Mouse (Mus musculus): ENCODE measurements at regions not wholly inside any gene's neighbourhood (a gene's known extent, or its start where the extent isn't known, plus 50 kb on each side); places are given as distances from the start of the nearest gene placed in this dataset.

DNA sequence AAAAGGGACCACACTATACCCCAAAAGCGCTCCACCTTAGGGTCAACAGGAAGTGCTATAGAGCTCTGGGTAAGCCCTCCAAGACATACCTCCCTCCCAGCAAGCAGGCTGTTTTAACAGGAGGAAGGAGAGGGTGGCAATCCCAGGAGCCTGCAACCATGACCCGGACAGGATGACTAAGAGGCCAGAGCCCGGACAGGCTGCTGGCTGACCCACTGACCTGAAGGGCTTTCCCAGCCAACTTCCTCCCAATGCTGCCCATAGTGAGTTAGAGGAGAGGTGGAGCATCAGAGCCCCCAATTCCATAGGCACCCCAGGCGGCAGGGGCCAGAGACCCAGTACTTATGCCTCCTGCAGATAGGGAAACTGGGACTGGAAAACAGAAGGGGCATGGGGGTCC is 136.3 kb downstream of the Utp6 start:
- no peak for DNase-seq (ENCODE audit: low spot score in 2 of 2)

GRCm38 (mm10) chr11:79823631-79824310 is 138.4 kb downstream of the Utp6 start:
- no peak for DNase-seq (ENCODE audit: low spot score in 2 of 2)

- DNase-seq (ENCODE audit: low spot score in 2 of 2), result no peak
Measured at GRCm38 (mm10) chr11:79821986-79822385, 140.2 kb downstream of the Utp6 start.

DNA sequence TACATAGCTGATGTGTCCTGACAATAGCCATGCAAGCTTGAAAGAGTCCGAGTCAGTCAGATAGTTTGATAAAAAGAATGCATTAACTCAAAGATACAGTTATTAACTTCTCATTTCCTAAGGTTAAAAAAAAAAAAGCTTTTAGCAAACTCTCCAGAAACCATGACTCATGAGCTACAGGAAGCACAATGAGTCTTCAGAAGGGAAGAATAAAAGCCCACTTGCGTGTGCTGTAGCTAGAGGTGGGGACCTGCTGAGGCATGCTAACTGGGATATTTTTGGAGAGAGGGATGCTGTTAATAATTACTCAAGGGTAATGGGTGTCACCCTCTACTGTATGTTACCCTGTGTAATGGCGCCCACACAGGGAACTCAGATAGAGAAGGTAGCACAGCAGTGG is 147.0 kb downstream of the Utp6 start:
- no peak for DNase-seq (ENCODE audit: low spot score in 2 of 2)

DNA sequence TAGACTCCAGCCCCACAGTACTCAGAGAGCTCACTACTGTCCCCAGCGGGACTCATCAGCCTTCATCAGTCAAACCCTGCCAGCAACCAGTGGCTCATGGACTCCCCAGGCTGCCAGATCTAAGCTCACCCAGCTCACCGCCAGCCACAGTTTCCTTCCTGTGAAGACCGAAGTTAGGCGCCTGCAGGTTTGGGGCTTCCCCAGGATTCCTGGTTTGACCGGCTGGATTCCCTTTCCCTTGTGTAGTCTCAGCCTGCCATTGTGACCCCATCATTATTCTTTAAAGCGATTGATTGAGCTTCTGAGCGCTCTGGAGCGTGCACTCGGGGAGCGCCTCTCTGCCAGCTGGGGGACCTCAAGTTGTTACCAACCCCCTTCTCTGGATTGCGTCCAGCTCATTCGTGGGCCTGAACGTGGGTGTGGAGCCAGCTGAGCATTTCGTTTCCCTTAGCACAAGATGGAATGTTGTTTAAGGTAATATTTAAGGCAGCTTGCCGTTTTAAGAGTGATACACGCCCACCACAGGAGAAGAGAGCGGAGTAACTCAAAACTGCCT is 155.2 kb downstream of the Utp6 start:
- DNase-seq (ENCODE audit: low spot score in 2 of 2), result peak in 1 of 2 experiments; percentile 41

DNA sequence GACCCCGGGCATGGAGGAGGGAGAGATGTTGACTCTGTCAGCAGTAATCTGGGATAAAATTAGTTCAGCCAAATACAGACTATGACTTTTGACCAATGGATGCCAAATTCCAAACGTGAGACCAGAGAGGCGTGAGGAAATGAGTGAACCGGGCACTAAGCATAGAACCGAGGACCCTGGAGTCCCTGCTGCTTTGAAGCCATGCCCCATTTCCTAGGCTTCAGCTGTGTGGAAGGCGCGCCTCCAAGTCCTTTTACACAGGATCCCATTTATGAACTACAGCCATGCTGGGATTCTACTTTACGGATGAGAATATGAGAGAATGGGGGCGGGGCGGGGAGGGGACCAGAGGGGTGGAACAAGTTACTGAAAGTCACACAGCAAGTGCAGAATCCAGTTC is 155.8 kb downstream of the Utp6 start:
- DNase-seq (ENCODE audit: low spot score in 2 of 2), result no peak

DNA sequence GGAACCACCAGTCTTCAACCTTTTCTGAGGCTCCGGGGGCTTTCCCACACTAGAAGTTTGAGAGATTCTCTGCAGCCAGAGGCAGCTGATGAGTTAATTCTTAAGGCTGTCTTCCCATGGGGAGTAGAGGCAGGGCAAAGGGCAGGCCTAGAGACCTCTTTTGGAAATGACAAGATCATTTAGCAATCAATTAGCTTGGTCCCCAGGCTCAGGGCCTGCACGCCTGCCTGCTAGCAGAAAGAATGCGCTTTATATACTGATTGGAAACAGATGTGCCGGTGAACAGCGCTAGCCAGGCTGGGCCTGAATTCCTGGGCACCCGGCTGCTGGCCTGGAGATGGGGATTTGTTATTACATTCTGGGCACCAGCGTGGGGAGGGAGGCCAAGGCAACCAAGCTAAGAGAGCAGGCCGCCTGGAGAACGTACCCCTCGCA is 156.2 kb downstream of the Utp6 start:
- no peak for DNase-seq (ENCODE audit: low spot score in 2 of 2)

DNA sequence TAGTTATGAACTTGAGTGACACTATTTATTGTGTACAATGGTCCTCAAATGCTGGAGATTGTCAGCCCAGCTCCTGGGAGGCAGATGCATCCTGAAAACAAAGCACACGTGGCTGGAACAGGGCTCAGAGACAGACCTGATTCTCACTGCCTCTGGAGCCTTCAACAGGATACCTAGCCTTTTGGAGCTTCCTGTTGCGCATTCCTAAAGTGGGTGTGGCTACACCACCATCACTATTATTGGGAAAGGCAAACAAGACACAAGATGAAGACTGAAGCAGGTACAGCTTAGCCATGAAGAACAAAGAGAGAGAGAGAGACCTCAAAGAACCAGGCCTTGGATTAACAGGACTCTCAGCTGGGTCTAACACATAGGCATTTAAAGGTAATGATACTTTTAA is 158.2 kb downstream of the Utp6 start:
- no peak for DNase-seq (ENCODE audit: low spot score in 2 of 2)

- DNase-seq (ENCODE audit: low spot score in 2 of 2), result peak; percentile 40 to 61
Measured at GRCm38 (mm10) chr11:79803006-79803405, 159.2 kb downstream of the Utp6 start.

DNA sequence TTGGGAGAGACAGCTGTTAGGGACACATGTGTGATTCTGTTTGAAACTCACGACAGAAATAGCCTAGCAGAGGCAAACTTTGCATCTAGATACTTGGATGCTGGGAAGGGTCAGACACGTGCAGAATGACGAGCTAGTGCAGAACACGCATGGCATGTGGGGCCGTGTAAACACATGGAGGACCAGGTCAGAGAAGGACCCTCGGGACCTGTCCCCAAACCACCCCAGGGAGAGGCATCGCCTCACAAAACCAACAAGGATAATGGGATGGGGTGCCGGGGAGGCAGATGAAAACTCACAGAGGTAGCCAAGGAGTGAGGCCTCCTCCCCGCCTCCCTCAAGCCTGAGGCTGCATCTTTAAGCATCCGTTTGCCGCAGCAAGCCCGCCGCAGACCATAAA is 159.6 kb downstream of the Utp6 start:
- no peak for DNase-seq (ENCODE audit: low spot score in 2 of 2)

- DNase-seq (ENCODE audit: low spot score in 2 of 2), result no peak
Measured at GRCm38 (mm10) chr11:79800256-79800655, 161.9 kb downstream of the Utp6 start.

- DNase-seq (ENCODE audit: low spot score in 2 of 2), result no peak
Measured at GRCm38 (mm10) chr11:79788251-79788741, 173.9 kb downstream of the Utp6 start.

- no peak for DNase-seq (ENCODE audit: low spot score in 2 of 2)
Measured at GRCm38 (mm10) chr11:79787766-79788165, 174.4 kb downstream of the Utp6 start.

- DNase-seq (ENCODE audit: low spot score in 2 of 2), result no peak
Measured at GRCm38 (mm10) chr11:79784071-79784470, 178.1 kb downstream of the Utp6 start.

DNA sequence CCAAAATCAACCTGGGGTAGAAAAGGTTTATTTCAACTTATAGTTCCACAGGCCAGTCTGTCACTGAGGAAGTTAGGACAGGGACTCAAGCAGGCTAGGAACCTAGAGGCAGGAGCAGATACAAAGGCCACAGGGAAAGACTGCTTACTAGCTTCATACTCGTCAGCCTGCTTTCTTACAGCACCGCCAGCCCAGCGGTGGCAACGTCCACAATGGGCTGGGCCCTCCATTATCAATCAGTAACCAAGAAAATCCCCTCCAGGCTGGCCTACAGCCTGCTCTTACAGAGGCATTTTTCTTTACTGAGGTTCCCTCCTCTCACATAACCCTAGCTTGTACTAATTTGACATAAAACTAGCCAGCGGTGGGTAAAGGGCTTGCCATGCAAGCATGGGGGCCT is 180.2 kb downstream of the Utp6 start:
- no peak for DNase-seq (ENCODE audit: low spot score in 2 of 2)

DNA sequence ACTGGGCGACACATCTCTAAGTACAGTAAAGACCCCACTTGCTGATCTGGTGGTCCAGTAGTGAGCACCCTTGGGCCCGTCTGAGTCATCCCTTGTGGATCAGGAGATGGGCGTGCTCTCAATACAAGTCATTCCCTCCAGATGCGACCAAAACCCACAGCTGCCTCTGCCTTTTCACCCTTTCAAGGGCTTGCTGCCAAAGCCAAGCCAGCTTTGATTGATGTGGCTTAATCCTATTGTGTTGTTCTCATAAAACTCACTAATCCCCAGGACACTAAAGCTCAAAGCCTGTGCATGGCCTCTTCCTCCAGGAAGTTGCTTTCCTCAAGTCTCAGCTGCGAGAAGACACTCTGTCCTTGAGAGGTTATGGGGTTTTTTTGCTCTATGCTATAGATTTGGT is 182.4 kb downstream of the Utp6 start:
- DNase-seq (ENCODE audit: low spot score in 2 of 2), result no peak

GRCm38 (mm10) chr11:79778522-79778921 is 183.7 kb downstream of the Utp6 start:
- DNase-seq (ENCODE audit: low spot score in 2 of 2), result no peak

GRCm38 (mm10) chr11:79777988-79778387 is 184.2 kb downstream of the Utp6 start:
- no peak for DNase-seq (ENCODE audit: low spot score in 2 of 2)

DNA sequence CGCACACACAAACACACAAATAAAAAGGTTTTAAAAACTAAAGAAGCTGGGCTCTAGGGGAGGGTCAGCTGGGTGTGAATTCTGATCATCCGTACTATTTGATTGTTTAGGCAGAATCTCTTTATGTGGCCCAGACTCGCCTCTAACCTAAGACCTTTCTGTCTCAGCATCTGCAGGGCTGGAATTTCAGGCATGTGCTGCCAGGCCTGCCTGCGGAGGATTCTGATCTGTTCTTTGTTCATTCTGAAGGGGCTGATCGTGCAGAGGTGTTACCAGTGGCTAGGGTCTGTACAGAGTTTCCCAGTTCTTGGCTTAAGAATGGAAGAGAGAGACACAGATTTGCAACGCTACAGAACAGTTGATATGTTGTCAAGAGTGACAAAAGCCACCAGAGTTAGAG is 185.6 kb downstream of the Rab11fip4 start:
- no peak for DNase-seq (ENCODE audit: low spot score in 2 of 2)

DNA sequence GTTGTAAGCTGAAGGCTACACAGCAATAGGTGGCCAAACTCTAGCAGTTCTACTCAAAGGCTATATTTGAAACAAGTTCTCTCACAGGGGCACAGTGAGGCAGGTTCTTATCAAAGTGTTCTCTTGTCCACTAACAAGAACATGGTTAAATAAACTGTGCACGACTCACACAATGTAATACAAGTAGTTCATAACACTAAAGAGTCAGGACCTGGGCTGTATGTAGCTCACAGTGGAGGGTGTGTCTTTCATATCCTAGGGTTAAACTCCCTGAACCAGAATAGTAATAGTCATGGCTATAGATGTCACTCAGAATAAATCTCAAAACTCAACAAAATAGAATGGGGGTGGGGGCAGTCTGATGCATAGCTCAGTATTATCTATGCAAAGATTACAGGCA is 182.7 kb downstream of the Rab11fip4 start:
- no peak for DNase-seq (ENCODE audit: low spot score in 2 of 2)

DNA sequence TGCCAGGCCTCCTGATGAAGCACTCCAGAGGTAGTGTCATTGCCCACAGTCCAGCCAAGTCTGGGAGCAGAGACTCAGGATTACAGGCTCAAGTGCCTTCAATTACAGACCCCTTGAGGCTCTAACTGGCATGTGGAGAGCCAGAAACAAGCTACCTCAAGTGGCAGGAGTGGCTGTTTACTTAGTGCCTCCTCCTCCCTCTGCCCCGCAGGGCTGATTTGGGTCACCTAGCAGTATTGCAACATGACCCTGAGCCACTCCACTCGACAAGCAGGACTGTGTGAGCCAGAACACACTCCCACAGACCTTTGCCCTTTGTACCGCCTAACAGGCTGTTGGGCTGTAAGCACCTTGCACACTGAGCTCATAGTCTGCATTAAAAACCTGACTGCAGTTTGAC is 180.4 kb downstream of the Rab11fip4 start:
- no peak for DNase-seq (ENCODE audit: low spot score in 2 of 2)

DNA sequence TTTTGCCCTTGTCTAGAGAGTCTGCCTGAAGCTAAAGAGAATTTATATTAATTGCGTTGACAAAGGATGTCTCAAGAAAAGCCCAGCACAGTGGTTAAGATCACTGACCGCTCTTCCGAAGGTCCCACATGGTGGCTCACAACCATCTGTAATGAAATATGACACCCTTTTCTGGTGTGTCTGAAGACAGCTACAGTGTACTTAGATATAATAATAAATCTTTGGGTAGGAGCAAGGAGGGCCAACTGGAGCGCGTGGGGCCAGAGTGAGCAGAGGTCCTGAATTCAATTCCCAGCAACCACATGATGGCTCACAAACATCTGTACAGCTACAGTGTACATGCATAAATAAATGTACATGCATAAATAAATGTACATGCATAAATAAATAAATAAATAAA is 176.1 kb downstream of the Rab11fip4 start:
- DNase-seq (ENCODE audit: low spot score in 2 of 2), result no peak

- DNase-seq (ENCODE audit: low spot score in 2 of 2), result no peak
Measured at GRCm38 (mm10) chr11:79766036-79766435, 175.0 kb downstream of the Rab11fip4 start.
